Mouse (Mus musculus) brain, embryonic 14.5 days (tissue): ENCODE data around the gene Kat6b. TPM values are rescaled to one million over a fixed set of nuclear protein-coding genes. Genes with fewer than 3 reads are reported as not detected.
A peak's percentile ranks its signal among the peaks of the same experiment; 100 is the strongest.

ENCODE experiments used
- DNase-seq: peaks from one replicate; pipeline ENCODE4 v3.0.0-alpha.2; 2011; ENCODE audit warnings: low read depth
- CTCF ChIP-seq: fragments of 200-500 bp; IDR thresholded peaks from 2 replicates; pipeline ENCODE4 v1.5.1; 2012; ENCODE audit warnings: inconsistent platforms, mild to moderate bottlenecking, moderate library complexity, borderline replicate concordance; ENCODE audit not compliant: insufficient read depth, insufficient read length; ENCODE audit errors: extremely low read depth
- POLR2A ChIP-seq: fragments of 200-500 bp; IDR thresholded peaks from 2 replicates; pipeline ENCODE4 v1.6.1; 2012; ENCODE audit warnings: mild to moderate bottlenecking, inconsistent platforms, borderline replicate concordance; ENCODE audit not compliant: poor library complexity, insufficient read depth, insufficient read length, severe bottlenecking; ENCODE audit errors: extremely low read depth
- polyA plus RNA-seq: library from polyadenylated mRNA; depleted of rRNA; stranded (reverse); fragments of >200 nt; gene quantifications from 2 replicates; pipeline ENCODE4 v1.2.3, GENCODE M21; 2012

The Kat6b gene
- polyA plus RNA-seq, 1 experiment = 42.7 TPM

DNA sequence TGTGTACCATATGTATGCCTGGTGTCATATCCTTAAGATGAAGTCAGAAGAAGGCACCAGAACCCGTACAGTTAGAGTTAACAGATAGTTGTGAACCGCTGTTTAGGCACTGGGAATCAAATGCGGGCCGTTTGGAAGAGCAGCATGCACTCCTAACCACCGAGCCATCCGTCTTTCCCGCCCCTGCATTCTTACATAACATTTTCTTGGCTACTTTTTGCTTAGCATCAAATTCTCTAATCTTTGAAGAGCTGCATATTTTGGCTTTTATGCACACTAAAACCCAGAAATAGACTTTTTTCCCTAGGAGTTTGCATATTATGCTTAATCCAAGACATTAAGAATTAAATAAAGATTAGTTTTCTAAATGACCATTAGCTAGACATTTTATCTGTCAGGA is 69.3 kb downstream of the Kat6b start:
- no peak for DNase-seq

DNA sequence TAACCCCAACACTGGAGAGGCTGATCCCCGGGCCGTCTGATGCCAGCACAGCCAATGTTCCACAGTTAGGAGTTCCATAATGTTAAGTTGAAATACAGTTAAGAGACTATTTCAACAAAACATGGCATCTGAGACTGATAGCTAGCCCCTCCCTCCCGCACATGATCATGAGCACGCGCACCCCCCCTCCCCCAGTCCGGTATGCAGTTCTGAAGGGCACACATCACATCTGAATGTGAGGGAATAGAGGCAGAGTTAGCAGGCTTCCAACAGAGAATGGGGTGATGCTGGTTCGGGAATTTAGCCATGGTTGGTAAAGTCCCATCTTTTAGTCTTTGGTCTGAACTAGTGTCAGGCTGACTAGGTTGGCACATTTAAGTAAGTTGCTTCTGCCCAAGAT is 70.4 kb downstream of the Kat6b start:
- DNase-seq = no peak
- TF ChIP-seq CTCF (no peak), POLR2A (no peak)

More for the DNA sequence above, 69.3 kb downstream of the Kat6b start:
- TF ChIP-seq POLR2A = no peak
- no peak for TF ChIP-seq CTCF

- DNase-seq = no peak
- TF ChIP-seq POLR2A (no peak), CTCF (no peak)
Measured at GRCm38 (mm10) chr14:21552958-21553357, 71.7 kb downstream of the Kat6b start.

DNA sequence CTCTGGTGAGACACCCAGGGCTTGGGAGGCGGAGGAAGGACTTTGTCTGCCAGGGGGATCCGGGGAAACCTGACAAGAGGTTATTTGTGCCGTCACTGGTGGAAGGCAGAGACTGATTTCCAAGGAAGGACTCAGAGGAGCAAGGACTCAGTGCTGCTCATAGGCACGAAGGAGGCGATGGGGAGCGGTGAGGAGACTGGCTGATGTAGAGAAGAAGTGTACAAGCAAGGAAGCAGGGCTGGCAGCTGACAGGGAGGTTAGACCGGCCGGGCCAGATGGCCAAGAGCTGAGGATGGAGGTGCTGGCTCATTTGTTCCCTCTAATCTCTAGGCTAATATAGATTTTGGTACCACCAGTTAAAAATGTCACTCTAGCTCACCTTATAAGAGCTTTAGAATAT is 72.8 kb downstream of the Kat6b start:
- no peak for DNase-seq
- TF ChIP-seq POLR2A = no peak
- TF ChIP-seq CTCF = no peak

- DNase-seq = peak; percentile 68
- TF ChIP-seq CTCF (no peak), POLR2A (no peak)
Measured at GRCm38 (mm10) chr14:21558440-21559131, 77.4 kb downstream of the Kat6b start.

GRCm38 (mm10) chr14:21559447-21559846 is 78.2 kb downstream of the Kat6b start:
- DNase-seq = no peak
- TF ChIP-seq CTCF = no peak
- no peak for TF ChIP-seq POLR2A

DNA sequence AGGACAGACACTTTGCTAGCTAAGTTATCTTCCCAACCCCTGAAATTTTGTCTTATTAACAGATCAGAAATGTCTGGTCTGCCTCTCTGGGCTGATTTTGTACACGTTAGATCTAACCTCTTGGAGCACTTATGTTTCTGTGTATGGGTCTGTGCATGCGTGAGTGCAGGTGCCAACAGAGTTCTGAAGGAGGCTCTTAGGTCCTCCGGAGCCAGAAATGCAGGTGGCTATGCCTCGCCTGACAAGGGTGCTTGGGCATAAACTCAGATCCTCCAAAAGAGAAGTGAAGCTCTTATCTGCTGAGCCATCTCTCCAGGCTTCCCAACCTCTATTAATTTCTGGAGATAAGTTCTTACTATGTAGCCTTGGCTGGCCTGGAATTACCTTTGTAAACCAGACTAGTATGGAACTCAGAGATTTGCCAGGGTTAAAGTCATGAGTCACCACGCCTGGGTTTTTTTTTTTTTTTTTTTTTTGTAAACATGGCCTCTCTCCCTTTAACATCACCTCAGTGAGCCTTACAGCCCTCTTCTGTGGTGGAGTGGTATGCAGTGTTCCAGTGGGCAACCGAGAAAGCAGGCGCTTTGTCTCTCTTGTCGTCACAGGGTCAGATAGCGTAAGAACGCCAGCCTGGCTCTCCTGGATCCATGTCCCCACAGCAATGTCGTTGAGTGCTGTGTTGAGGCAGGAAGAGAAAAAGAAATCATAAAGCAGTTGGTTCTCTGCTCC is 79.4 kb downstream of the Kat6b start:
- TF ChIP-seq CTCF (no peak), POLR2A (no peak)
- no peak for DNase-seq

GRCm38 (mm10) chr14:21561396-21562065 is 80.3 kb downstream of the Kat6b start:
- TF ChIP-seq POLR2A = no peak
- no peak for DNase-seq

DNA sequence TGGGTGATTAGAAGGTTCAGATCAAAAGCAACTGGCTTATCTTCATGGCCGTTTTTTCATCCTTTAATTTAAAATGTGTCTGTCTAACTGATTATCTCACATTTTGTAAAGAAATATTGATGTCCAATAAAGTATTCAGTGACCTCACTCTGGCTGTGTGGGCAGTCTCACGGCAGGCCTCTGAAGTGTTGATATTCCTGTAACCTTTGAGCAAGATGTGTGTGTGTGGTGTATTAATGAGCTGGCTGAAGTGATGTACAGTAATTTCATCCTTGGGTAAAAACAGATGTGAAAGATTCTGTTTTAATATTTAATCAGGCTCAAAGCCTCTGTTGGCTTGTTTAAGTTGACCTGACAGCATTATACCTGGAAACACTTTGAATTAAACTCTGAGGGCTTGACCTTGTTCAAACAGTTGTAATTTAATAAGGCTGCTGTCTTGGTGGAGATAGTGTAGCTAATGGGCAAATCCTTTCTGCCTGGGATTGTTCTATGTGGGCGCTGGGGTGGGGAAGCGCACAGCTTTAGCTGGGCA is 82.4 kb downstream of the Kat6b start:
- peak; percentile 60 for DNase-seq
- TF ChIP-seq CTCF = no peak
- no peak for TF ChIP-seq POLR2A

GRCm38 (mm10) chr14:21565541-21566353 is 84.5 kb downstream of the Kat6b start:
- no peak for TF ChIP-seq CTCF
- TF ChIP-seq POLR2A = no peak
- no peak for DNase-seq
